Mouse (Mus musculus): ENCODE measurements around the gene Btbd9.
"Not testable (repeated sequence)": the region's sequence is repeated elsewhere in the genome, so short reads cannot be mapped to it uniquely, and the experiment has no call there.

Btbd9 gene

DNA sequence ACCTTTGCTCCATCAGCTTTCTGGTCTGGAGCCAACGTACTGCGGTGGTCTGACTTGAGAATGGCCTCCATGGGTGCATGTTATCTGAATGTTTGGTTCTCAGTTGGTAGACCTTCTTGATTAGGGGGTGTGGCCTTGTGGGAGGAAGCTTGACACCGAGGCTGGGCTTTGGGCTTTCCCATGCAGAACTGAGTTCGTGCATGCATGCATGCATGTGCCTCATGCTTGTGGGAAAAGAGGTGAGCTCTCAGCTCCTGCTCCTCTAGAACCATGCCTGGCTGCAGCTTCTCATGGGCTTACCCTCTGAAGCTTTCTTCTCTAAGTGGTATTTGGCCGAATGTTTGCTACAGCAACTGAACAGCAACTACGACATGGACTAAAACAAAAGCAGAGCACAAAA is 64.9 kb downstream of the Btbd9 start:
- DNase-seq, result no peak

DNA sequence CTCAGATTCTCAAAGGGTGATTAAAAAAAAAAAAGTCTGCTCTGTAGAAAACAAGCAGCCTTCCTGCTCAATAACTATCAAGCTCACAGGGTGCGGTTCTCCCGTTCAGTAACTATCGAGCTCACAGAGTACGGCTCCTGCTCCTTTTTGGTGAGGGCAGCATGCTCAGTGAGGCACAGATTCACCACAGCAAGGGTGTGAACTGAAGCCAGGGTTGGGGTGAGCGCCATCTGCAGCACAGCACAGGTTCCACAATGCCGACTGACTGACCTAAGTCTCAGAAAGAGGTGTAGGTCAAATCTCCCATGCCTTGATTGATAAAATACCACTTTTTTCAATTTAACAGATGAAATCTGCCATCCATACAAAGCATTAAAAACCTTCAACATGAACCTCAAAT is 66.1 kb downstream of the Btbd9 start:
- DNase-seq, result no peak

DNA sequence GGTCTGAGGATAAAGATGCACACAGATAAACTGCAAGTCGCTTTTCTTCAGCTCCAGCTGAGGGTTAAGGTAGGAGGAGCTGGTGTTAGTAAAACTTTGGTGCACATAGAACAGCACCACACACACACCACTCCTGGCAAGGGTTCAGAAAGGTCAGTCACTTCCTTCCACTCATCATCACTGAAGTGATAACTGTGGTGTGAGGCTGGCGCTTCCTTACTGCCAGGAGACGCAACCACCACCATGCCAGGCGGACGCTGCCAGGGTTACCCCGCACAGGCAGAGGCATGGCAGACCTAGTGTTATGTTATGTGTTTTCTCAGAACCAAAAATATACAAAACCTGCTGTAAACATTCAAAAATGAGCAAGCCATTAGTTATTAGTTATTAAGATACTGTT is 66.6 kb downstream of the Btbd9 start:
- DNase-seq, result no peak

DNA sequence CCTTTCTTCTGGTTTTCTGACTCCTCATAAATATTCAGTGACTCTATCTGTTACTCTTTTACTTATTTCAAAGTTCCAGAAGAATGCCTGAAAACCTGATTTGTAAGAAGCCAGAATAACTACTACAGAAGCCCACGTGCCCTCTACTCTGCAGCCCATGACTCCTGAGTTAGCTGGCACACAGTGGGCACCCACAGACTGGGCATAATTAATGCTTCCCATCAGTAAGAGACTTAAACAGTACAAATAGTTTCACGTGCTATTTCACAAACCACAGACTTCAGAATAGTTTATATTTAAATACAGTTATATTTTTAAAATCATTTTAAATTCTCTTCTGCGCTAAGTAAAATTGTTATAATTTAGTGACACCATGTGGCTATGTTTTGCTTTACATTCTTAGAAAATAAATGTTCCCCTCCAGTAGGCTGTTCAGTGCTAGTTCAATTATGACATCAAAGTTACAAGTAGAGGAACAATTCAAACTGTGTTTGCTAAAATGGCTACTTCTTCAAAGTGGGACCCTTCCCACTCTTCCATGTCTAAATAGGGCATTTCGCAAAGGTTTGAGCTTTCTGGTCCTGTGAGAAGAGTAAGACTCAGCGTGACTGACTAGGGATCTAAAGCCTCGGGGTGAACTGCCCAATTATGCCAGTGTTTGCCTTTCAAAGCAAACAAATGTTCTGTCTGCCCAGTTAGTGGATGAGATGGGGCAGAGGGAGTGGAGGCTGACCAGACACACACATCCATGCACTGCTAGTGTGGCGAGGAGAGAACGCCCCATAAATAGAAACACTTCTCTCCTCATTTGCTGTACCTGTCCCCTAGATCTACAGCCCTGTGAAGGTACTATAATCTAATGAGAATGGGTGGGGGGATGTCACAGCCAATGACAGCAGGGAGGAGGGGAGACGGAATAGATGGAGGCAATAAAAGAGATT is 68.4 kb downstream of the Btbd9 start:
- DNase-seq, result no peak

DNA sequence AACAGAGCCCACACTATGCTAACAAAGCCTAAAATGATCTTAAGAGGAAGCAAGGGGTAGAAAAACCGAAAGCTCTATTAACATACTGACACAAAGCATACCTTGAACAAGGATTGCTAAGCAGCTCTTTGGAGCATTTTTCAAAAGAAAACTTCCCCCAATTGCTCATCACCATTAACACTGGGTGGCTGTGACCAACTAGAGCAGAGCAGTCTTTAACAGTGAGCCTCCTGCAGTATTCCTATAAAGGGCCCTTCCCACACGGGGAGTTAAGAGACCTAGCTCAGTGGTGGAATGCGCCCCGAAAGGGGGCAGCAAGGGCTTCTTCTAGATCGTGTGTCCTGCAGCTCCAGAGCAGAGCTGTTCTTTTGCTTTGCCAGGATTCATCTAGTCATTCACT is 69.4 kb downstream of the Btbd9 start:
- DNase-seq, result peak; percentile 30

DNA sequence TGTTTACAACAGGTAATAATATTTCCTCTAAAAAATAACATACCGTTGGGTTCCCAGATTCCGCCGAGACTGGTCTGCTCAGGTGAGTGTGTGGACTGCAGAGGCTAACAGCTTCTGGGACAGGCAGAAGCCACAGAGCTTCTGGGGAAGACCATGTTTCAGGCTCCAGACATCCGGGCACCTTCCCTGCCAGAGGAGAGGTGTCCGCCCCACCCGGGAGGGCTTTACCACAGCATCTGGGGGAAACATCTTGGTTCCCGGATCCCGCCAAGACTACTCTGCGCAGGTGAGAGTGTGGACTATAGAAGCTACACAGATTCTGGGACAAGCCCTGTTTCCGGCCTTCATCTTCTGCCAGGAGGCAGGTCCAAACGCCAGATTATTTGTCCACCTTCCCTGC is 76.7 kb downstream of the Btbd9 start:
- not testable (repeated sequence) for DNase-seq

DNA sequence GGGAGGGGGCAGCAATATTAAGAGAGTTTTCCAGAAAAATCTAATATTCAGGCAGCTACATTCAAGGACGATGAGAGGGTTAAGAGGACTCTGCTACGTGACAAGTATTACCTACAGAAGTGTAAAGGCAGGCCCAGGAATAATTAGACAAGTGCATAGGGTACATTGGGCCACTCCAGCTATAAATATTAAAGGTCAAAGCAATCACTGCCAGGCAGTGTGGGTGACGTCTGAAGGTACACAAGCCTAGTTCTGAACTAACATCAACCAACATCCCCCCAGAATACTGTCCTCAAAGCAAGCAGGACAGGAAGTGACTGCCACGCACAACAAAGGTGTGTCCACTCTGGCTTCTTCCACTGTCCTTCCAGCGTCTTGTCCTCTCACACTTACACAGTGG is 77.5 kb downstream of the Btbd9 start:
- no peak for DNase-seq

DNA sequence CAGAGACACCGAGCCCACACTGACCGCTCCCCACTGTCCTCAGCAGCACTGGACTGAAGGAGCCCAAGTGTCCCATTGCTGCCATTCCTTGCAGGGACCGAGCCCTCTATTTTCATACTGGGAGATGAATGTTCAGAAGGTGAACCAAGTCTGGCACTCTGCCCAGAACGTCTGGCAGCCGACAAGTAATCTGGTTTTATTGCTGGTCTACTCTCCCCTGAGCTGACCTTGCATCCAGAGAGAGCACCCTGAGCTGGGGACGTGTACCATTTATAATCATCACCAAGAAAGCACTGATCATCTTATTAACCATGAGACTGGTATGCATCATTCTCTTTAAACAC is 77.9 kb downstream of the Btbd9 start:
- peak; percentile 36 for DNase-seq

DNA sequence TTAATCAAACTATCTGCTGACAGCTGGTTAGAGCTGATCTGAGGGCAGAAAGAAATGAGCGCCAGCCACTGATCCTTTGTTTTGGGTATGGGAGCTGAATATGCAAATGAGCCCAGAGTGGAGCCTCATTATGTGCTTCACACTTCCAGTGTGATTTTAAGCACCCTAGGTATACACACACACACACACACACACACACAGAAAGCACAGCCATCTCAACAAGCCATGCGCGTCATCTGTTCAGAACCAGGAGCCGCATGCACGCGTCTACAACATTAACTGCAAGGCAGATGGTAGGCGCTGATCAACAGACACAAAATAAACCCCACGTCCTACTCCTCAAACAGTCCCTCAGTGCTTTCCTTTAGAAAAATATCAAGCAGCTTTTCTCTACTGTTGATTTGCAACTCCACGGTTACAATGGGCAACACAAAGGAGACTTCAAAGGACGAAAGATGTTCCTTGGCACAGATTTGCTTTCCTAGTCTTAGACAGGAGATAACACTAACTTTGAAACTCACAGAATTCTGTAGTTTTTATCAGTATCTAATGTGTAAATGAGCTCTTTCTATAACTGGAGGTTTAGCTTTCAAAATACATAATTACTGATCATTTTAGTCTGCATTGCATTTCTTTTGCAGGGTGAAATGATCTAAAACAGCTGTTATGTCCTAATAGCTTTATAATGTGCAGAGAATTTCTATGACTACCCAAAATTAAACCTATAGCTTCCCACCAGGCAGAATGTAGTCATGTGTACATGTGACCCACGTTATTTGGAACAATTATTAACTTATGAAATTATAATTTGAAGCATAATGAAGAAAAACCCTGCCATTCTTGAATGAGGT is 78.5 kb downstream of the Btbd9 start:
- DNase-seq, result peak; percentile 22

DNA sequence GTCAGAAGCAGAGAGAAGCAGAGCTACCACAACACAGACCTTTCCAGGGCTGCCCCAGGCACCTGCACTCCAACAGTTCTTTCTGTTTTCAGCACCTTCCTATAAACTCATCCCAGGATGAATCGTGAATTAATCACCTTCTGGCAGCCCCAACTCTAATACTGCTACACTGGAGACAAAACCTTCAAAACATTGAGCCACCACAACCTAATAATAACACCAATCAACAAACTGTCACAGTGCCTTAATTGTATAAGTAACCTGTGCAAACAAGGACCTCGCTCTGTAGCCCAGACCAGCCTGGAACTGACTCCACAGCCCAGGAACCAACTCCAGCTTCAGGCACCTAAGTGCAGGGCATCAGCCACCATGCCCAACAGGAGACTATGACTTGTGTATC is 80.7 kb downstream of the Btbd9 start:
- no peak for DNase-seq

DNA sequence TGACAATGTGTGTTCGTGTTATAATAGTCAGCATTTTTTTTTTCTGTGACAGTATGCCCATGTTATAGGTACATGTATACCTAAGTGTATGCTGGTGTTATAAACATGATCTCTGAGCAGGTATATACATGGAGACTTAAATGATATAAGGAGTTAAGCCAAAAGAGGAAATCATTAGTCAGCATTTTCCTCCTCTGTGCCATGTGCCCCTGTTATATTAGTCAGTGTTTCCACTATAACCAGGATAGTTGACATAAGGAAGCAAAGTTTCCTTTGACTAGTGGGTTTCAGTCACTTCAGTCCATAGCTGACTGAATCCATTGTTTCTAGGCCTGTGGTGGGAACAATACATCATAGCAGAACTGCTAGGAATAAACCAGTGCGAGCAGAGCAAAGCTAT is 81.1 kb downstream of the Btbd9 start:
- no peak for DNase-seq

DNA sequence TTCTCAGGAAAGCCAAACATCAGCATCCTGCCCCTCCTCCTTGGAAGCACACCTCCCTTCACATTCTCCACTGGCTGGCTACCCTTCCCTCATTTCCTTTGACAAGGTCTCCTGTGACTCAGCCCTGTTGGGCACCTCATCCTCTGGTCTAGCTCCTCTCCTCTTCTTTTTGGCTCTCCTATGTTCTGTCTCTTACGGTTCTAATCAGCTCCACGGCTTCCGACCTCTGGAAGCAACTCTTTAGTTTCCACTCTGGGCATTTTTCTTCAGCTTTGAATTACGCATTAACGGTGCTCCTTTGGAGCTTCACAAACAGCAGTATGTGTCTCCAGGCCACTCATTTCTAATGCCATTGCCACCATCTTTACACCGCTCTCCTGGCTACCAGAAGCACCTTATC is 82.8 kb downstream of the Btbd9 start:
- DNase-seq, result no peak

DNA sequence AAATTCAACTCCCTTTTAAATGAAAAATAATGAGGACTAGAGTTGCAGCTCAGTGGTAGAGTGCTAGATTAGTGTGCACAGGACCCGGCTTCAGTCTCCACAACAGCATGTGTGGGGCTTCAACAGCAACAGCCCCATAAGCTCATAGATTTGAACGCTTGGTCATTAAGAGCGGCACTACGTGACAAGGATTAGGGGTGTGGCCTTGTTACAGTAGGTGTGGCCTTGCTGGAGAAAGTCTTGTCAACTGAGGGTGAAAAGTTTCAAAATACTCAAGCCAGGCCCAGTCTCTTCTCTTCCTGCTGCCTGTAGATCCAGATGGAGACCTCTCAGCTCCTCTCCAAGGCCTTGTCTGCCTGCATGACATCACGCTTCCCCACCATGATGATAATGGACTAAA is 84.1 kb downstream of the Btbd9 start:
- DNase-seq, result no peak

DNA sequence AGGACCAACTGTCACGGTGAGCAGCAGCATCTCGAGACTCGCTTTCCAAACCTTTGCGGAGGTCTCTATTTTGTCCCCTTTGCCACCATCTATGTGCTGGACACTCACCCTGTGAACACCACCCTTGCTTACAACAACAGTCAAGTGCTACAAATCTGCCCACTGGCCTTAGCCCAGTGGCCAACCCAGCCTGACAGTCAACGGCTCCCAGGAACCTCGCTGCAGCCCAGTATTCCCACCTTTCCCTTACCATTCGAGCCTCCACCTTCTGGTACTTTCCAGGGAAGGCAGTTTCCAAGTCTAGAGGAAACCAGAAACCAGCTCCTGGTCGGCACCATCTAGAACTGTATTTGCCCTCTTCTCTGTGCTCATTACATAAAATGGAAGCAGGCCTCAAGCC is 84.7 kb downstream of the Btbd9 start:
- no peak for DNase-seq

DNA sequence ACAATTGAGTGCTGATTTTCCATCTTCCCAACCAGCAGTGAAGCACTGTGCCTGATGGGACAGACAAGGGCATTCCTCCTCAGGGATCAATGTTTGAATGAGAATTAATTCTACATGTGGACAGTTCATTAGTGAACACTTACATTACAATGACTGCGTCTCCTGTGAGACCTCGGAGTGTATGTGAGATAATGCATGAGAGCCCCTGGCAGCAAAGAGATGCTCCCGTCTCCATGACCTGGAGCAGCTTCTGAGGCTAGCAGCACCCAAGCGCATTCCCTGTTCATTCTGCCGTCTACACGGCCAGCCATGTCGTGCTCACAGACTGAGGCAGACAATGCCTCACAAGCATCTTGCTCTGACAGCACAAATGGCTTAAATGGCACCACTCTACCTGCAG is 85.7 kb downstream of the Btbd9 start:
- no peak for DNase-seq

DNA sequence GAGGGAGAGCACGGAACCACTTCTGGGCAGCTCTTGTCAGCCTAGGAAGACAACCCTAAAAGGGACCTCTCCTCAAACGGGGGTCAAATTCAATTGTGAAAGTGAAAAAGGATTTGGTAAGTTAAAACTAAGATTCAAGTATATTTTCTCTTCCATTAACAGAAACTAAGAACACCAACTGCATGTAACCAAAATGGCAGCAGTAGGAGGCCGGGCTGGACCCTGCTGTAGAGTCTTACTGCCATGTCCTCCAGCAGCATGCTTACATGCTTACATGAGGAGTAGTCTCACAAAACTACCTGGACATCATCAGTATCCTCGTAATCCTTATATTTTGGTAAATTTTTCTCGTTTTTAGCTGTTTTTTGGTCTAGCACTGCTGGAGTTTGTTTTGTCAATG is 86.2 kb downstream of the Btbd9 start:
- no peak for DNase-seq

DNA sequence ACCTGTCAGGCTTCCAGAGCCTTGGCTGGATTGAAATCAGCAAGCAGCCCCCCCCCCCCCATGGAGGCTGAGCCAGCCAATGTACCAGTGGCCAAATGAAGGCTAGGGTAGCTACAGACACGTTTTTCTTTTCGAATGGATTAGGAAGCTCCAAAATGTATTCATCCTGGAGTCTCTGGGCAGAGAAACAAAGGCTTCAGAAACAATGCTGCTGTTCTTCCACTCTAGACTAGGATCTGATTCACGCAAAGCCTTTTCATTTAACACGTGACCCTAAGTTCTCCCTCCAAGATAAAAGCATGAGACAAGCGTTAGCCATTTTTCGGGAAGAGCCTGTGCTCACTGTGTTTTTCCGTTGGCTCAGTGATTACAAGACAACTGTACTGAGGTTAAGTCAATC is 86.7 kb downstream of the Btbd9 start:
- no peak for DNase-seq

DNA sequence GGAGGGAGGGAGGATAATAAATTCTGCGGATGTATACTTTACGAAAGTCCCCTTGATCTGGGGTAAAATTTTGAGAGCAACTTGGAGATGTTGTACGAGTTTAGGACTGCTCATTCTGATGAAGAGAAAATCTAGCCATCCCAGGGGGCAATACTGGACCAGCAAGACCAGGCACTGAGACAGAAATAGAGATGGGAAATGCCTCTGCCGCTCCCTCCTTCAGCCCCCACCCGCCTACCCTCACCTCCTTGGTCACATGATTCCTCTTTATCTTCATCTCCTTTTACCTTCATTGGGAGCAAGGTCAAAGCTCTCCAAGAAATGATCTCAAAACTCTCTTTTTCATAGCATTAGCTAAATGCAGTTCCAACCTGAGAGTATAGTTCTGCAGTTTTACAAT is 88.6 kb downstream of the Btbd9 start:
- no peak for DNase-seq

DNA sequence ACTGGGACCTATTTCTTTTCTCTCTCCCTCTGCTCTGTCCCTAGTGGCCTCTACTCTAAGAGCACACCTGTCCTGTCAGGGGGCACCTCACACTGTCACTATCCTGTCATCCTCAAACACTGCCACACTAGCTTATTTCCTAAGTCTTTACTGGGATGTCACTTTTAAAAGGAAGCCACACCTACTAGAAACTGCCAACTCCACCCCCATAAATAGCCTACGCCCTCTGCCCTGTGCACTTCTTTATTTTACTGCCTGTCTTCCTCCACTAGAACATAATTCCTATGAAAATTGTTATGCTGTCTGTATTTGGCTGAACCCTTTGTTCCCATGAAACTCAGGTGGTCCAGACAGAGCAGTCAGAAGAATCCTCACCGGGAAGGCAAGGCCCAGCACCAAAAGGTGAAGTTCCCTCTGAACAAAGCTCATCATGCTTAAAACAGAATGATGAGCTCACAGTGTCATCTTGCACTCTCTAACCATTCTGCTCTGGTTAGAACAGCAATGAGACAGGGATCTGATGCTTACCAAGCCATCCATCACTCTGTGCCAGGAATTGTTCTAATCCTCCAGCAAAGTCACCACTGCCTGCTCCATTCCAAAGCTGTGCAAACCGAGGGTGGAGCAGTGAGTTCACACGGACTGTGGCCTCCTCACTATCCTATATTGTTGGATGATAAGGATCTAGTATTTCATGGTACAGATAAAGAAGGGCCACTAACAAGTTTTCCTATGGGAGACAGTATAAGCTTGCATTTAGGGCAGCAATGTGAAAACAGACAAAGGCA is 91.0 kb downstream of the Btbd9 start:
- no peak for DNase-seq

DNA sequence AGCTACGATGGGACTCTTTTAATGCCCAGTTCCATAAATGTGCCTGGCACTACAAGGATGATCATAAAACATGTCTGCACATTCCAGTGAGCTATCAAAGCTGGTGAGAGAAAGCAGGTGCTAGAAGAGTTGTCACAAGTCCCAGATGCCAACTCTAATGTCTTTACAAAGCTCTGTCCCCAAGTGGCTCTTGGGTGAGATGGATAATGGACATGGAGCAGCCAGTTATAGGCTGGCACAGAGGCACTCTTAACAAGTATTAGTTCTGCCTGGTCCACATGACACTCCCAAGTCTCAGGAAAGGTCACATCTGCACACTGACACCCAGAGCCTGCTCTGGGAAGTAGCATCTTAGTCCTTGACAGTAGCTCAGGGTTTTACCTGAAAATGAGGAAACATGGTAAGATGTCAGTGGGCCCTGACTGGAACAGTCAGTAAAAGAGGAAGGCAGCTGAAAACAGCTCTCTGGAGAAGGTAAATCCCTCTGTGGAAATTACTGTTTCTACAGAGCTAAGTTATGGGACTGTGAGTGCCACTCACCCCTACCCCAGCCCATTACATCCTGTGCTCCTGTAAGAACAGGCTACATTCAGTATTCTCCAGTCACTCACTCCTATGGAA is 91.7 kb downstream of the Btbd9 start:
- no peak for DNase-seq

DNA sequence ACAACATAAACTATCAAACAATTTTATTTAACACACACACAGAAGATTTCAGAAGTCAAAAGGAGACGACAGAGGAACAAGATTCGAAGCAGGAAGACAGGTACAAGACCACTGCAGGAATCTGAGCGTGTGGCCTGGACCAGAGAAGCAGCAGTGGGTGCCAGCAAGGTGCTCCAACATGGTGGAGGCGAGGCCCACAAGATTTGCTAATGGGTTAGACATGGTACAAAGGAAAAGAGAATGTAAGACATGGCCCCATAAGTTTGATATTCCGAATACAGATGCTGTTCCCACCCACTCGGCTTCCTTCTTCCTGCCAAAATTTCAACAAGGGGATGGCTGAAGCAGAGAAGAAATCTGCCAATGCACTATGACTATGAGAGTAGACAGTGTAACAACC is 94.5 kb downstream of the Btbd9 start:
- no peak for DNase-seq

DNA sequence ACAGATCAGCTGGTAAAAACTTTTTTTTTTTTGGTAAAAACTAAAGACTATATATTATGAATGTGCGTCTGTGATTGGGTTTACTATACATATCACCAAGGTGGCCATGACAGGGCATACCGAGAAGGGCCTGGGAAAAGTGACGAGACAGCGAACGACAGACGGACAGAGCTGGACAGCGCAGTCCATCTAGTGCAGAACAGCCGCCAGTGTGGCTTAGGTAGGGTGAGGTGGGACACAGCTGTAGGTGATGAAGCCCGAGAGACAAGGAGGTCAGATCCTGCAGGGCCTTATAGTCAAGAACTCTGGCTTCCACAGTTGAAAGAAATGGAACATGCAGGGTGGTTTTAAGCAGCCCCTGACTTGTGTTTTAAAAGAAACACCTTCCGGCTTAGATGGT is 94.9 kb downstream of the Btbd9 start:
- DNase-seq, result no peak

DNA sequence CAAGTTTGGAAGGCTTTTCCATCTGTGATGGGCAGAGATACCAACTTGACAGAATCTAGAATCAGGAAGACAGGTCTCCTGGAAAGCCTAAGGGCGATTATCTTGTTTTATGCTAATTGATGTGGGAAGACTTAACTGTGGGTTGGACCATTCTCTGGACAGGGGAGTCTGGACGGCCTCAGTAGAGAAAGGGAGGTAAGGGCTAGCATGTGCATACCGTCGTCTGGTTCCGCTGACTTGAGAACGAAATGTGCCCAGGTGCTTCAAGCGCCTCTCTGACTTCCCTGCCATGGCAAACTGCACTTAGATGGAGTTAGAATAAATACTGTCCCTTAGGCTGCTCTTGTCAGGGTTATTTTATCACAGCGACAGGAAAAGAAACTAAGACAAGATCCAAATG is 95.9 kb downstream of the Btbd9 start:
- no peak for DNase-seq
